Mouse (Mus musculus) spleen, adult 2 months (tissue): ENCODE data around the gene Tmem262.

ENCODE experiments used
- CTCF ChIP-seq: fragments of 200-500 bp; IDR thresholded peaks from 2 replicates; pipeline ENCODE4 v1.5.1; 2011; ENCODE audit warnings: mild to moderate bottlenecking, inconsistent platforms; ENCODE audit not compliant: insufficient read depth, insufficient read length, insufficient replicate concordance; ENCODE audit errors: extremely low read depth
- POLR2A ChIP-seq: fragments of 200-500 bp; IDR thresholded peaks from 2 replicates; pipeline ENCODE4 v1.6.1; 2011; ENCODE audit warnings: low read depth, low read length, inconsistent platforms

- no peak for TF ChIP-seq POLR2A
- no peak for TF ChIP-seq CTCF
Measured at GRCm38 (mm10) chr19:6094119-6094518, 14.3 kb downstream of the Tmem262 start, which contains the start of gene AC131692.1.
